Mouse (Mus musculus) liver, embryonic 14.5 days (tissue): Measurements from ENCODE around the gene Gm9732.
"Not testable (repeated sequence)": the region's sequence is repeated elsewhere in the genome, so short reads cannot be mapped to it uniquely, and the experiment has no call there.

ENCODE experiments used
- CTCF ChIP-seq: IDR thresholded peaks from 2 replicates; pipeline ENCODE4 v1.5.1; 2016; ENCODE audit warnings: antibody characterized with exemption, low read depth, control low read depth
- EP300 ChIP-seq: IDR thresholded peaks from 2 replicates; pipeline ENCODE4 v1.6.1; 2016; ENCODE audit warnings: antibody characterized with exemption, low read depth

DNA sequence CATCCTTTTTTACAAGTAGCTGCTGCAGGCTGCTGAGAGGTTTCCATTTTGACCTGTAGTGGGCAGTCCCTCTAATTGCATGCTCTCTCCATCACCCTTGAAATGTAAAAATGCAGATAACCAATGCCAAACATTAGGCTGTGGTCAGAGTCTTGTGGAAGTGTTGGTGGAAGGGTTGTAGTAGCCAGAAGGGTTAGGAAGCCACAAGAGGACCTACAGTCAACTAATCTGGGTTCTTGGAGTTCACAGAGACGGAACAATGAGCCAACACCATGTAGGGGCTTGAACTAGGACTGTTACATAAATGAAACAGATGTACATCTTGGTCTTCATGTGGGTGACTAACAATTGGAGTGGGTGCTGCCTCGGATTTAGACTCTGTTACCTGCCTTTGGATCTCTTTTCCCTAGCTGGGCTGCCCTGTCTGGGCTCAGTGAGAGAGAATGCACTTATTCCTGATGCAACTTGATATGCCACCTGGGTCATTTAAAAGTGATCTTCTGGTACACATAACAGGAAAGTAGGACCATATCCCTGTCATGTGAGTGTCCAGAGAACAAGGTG is 6.2 kb upstream of the Gm9732 start:
- not testable (repeated sequence) for TF ChIP-seq CTCF, EP300
